Mouse (Mus musculus) 3134 (cell line): Measurements from ENCODE around the gene Nupl2.

Experiments used
- DNase-seq: peaks from one replicate; pipeline ENCODE4 v3.0.0-alpha.2; 2011; ENCODE audit warnings: low spot score; ENCODE audit not compliant: insufficient read length; ENCODE audit errors: extremely low read depth

Nupl2 gene

DNA sequence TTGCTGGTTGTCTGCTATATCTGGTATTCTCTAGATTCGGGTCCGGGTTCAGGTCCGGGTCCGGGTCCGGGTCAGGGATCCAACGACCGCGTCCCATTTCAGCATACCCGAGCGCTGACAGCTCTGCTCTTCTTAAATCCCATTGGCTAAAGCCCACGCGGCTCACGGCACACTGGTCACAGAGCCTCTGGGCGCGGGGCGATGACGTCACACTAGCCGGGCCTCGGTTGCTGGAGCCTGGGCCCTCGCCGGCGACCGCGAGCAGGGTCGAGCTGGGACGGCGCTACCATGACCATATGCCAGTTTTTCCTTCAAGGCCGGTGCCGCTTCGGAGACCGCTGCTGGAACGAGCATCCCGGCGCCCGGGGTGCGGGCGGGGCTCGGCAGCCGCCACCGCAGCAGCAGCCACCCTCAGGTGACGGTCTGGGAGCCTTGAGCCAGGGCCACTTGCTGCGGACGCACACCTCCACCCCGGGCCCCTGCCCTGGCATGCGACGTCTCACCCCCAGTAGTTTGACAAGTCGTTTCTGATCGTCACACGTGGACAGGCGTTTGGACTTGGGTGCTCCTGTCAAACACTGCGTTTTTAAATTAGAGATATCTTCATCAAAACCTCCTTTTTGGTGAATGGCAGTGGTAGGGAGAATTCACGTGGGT lies at the start of gene Nupl2:
Gene Nupl2, plus strand, starts transcription at position 175 of the 657 bp plus-strand sequence.
- peak; percentile 94 for DNase-seq

DNA sequence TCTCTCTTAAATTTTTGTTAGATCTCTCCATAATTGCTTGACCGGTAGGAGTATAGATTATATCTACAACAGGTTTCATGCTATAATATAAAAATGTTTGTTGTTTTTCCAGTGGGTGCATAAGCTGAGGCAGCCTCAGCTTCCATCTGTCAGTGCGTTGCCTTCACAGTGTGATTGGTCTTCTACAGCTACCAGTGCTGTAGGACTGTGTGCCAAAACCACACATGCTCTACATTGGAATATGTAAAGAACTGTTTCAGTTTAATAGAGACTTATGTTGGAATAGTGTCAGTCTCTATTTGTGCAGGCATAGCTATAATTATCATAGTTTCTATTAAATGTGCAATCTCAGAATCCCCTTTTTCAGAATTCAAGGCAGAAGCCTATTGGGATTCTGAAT lies 42.5 kb upstream of the Nupl2 start:
- DNase-seq = no peak

DNA sequence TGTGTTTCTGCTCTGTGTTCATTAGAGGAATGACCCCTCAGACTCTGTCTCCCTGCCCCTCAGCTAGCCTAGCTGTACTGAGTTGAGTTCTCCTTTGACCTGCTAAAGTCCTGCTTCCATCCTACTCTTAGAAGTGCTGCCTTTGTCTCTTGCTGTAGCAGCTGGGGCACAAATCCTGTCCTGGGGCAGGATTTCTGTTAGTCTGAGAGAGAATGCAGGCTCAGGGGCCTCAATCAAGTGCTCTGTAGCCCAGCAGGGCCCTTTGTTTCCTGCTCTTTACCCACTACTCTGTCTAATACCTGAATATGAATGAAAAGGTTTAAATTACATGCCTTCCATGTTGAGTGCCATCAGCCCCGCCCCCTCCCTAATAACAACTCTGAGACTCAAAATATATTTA lies 40.6 kb upstream of the Nupl2 start:
- no peak for DNase-seq

DNA sequence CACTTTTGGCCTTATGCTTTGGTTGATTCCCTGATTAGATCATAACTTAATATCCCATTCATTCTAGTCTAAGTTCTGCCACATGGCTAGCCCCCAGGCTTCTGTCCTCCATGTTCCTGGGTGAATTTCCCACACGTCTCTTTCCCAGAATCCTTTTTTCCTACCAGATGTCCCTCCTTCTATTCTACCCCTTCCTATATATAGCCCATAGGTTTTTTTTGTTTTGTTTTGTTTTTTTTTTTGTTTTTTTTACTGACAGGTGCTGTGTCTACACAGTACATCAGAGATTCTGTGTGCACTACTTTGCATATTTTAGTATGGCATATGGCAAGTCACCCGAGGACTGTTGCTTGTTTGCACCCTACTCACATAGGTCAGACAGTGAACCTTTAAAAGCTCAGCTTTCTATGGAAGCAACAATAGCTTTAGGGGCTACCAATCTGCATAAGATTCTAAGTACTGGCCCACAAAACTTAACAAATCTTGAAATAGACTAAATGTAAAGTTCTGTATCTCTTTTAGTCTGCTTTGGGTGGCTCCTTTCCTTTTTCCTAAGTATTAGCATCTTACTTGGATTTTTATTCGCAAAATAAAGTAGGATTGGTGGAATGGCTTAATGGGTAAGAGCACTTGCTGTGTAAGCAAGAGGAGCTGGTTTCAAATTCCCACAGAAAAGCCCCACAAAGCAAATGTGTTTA lies 40.0 kb upstream of the Nupl2 start:
- DNase-seq = no peak

DNA sequence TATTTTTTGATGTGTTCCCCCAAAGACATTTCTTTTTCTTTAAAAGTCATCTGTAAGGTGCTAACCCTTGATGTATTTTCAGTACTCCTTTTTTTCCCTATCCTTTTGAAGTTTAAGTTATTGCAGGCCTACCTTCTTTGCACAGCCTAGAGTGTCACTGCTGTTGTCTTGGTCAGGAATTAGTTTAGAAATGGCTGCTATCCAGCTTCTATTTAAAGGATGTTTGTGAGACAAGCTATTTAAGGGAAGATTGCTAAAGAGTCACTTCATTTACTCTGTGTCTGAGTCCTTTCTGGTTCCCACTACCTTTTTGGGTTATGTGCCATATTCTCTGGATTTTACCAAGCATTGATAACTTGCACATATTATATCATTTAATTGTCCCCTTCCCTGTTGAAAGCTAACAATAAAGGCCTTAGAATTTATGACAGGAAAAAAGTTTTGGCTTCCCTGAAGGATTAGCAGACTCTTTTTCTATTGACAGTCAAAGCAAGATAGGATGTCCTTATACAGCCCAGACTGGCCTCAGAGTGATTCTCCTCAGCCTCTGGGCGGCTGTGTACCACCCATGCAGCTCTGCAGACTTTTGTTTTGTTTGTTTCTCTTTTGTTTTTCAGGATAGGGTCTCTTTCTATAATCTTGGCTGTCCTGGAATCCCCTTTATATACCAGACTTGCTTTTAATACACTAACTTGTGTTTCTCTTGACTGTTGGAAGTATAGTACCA lies 38.7 kb upstream of the Nupl2 start:
- DNase-seq = no peak

DNA sequence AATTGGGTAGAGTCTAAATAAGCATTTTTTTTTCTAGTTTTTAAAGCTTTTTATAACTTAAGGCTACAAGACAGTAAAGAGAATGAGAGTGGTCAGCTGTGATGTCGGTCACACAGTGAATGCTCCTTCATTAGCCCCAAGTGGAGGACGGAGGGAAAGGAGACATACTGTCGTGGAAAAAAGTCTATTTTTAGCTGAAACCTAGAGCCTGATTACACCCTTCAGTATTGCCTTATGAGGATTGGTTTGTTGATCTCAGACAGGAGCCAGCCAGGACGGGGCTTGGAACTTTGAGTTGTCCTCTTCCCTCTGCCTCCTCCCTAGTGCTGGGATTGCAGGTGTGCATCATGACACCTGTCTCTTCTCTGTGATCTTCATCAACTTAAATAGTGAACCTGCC lies 37.8 kb upstream of the Nupl2 start:
- DNase-seq = no peak

DNA sequence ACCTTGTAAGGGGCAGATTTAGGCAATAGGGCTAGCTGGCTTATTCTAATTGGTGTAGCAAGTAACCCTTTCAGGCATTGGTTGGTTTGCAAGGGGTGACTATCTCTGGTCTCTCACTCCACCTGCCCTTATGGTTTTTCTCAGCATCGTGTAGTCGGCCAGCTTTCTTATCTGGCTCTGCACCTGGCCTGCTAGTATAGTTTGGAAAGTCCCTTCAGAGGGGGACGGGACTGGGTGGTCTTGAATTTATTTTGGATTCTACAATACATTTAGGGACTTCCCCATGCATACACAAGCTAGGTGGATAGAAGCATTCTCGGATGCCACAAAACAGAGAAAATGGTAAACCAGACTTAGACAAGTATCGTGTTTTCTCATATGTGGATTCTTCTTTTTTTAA lies 17.8 kb upstream of the Nupl2 start:
- DNase-seq = no peak

DNA sequence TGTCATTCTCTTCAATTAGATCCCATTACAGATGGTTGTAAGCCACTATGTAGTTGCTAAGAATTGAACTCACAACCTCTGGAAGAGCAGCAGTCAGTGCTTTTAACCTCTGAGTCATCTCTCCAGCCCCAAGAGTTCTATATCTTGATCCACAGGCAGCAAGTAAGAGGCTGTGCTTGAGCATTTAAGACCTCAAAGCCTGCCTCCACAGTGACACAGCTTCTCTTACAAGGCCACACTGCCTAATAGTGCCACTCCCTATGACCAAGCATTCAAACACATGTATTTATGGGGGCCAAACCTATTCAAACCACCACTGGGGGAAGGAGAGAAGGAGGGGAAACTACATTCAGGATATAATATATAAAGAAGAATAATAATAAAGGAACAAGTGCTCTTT lies 12.6 kb upstream of the Nupl2 start:
- DNase-seq = no peak

DNA sequence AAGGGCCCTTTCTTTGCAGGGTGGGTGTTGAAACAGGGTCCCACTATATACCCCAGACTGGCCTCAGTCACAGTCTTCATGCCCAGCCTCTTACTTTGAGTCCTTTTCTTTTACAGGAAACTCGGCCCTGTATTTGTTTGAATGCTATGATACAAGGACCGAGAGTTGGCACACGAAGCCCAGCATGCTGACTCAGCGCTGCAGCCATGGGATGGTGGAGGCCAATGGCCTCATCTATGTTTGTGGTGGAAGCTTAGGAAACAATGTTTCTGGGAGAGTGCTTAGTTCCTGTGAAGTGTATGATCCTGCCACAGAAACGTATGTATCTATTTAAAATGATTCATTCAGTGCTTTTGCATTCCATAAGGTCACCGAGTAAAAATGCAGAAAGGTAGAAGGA lies 8.0 kb upstream of the Nupl2 start:
- DNase-seq = no peak

DNA sequence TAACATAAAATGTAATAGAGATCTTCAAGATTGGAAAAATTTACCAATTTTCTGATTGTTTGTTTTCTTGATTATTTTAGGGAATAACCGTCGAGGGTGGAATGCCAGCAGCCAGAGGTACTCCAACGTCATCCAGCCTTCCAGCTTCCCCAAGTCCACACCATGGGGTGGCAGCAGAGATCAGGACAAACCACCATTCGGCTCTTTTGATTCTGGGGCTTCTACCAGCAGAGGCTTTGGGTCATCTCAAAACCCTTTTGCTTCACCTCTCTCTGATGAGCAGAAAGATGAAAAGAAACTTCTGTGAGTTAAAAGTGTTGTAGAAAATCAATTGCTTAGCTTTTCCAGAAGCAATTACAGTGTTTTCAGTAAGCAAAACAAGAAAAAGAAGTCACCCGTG lies 2.5 kb downstream of the Nupl2 start:
- no peak for DNase-seq

DNA sequence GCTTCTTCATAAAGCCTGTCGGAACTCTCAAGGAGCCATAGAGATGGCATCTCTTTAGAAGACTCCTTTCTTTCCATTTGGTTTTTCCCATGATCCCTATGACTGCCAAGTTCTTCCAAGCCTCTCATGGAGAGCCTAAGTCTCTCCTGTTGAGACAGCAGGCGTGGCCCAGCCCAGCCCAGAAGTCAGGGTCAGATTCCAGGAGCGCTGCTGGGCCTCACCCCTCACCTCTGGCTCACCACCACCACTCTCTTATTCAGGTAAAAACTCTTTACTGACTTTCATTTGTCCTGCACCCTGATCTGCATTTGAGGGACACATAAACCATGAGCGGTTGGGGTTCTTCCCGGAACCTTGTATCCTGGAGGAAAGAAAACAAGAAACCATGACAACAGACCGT lies 5.1 kb downstream of the Nupl2 start:
- no peak for DNase-seq

DNA sequence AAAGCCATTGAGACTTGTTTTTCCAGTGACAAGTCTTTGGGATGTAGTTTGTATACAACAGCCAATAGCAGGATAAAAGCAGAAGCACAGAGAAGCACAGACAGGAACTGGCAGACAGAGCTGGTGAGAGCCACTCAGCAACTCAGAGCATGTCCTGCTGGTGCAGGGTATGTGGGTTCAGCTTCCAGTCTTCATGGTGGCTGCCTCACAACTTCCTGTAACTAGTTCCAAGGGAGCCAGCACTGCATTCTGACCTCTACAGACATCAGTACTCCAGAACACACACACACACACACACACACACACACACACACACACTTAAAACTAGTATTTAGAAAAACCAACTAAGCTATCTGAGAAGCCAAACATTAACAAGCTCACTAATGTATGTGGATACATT lies 7.3 kb downstream of the Nupl2 start:
- DNase-seq = no peak

DNA sequence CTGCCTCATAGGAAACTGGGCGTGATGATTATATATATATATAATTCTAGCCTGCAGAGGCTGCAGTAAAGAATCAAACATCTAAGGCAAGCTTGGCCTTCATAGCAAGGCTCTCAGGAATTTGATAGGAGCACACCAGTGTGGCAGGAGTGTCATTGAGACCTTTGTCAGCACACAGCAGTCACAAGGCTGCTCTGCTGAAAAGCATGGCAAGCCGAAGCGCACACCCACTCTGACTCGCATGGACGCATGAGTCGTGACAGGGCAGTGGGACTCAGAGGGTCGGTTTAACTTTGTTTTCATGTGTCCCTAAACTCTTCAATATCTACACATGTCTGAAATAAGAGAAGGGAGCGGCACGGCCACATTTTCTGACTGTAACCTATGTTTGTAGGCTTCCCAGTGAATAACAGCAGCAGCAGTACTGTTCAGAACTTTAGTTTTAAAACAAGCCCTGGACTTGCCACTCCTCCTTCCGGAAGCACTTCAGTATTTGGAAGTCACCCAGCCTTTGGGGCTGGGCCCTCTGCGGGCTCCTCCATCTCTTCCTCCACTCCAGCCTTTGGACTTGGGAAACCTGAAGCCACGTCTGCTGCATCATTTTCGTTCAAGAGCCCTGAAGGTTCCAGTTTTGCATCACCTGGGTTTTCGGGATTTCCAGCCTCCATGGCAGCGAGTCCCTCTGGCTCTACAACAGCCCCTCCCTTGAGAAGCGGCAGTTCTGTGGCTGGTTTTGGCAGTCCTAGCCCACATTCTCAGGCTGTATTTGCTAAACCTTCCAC lies 16.9 kb downstream of the Nupl2 start:
- DNase-seq = no peak

DNA sequence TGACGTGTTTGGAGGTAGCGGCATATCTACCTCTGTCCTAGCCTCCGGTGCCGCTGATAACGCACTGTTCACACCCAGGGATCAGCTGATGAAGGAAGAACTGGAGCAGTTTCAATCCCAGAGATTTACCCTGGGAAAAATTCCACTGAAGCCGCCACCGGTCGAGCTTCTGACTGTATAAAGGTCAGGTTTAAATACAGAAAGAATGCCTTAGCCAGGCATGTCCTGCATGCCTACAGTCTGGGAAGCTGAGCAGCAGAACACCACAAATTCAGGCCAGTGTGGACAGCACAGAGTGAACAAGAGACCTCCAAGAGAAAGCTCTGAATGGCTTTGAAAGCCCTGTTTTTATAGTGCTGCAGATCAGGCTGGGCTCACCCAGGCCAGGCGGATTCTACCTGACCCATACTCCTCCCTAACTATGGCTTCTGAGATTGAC lies 17.6 kb downstream of the Nupl2 start:
- no peak for DNase-seq

DNA sequence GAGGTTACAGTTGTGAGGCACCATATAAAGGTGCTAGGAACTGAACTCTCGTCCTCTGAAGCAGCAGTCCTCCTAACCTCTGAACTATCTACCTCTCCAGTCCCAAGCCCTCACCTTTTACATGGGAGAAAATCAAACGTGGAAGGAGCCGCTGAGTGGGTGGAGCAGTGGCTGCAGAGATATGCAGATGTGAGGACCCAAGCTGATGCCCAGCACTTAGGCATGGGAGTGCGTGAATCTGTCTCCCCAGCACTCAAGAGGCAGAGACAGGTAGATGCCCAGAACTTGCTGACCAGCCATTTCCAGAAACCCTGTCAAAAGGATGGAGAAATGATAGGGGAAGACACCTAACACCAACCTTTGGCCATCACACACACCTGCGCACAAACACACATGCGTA lies 18.3 kb downstream of the Nupl2 start:
- DNase-seq = no peak

DNA sequence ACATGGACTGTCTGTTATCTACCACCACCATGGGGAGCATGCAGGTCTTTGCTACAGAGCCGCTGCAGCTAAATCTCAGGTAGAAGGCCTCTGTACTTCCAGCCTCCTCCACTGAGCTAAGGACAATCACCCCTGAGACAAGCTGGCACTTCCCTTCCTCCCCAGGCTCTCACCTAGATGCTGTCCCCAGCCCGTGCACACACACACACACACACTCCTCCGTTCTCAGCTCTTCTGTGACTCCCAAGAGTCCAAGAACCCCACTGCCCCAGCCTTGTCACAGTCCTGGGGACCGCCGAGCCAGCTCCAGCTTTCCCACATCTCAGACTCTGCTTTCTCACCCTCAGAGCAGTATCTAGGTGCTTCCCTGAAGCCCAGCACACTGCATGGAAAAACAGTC lies 19.2 kb downstream of the Nupl2 start:
- no peak for DNase-seq

DNA sequence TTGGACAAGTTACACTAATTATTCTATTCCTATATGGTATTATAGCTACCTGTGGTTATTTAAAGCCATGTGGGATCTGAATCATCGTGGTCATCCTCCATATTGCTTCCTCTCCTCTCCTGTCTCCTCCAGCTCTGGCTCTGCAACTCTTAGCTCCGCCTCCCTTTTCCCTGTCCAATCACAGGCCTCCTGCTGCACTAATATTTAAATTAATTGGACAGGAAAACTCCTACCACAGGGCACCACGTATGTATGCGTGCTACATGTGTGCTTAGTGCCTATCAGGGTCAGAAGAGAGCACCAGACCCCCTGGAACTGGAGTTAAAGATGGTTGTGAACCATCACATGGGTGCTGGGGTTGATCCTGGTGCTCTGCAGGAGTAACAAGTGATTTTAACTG lies 23.7 kb downstream of the Nupl2 start:
- no peak for DNase-seq

DNA sequence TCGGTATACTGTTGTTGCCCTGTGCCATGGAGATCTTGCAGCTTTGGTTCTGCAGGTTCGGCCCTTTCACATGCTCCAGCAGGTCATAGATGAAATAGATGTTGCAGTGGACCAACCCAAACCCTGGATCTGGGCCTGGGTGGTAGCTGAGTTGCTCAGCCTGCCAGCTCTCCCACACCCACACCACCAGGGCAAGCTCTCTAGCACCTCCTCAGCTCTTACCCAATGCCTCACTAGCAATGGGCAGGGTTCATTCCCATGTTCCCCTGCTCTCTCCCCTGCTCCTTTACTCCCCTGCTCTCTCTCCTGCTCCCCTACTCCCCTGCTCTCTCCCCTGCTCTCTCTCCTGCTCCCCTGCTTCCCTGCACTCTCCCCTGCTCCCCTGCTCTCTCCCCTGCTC lies 27.1 kb downstream of the Nupl2 start:
- no peak for DNase-seq

DNA sequence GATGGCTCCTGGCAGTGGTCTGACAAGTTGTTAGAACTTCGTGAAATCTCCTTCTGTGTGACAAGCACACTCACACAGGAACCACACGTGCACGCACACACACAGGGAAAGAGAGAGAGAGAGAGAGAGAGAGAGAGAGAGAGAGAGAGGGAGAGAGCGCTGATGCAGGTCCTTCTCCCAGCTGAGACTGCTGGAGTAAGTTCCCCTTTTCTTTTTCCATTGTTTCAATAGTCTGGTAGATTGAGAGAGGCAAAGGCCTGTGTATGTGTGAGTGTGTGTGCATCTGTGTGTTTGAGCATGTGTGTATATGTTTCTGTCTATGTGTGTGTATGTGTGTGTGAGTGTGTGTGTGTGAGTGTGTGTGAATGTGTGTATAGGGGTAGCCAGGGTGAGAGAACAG lies 36.2 kb downstream of the Nupl2 start:
- no peak for DNase-seq

DNA sequence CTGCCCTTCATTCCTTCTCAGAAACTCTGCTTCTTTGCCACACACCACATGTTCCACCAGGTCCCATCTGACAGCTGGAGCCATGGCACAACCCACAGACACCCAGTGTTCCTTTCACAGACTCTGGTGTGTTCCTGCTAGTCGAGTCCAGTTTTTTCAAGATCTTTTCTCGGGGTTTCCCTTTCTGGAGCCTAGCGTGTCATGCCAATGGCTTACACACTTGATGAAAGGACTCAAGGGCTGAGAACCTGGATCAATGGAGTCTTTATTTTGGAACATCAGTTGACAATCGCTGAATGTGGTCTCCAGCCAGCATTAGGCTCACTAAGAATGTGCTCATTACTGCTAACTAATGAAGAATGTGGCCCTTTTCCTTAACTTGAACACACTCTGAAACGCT lies 37.7 kb downstream of the Nupl2 start:
- DNase-seq = no peak

DNA sequence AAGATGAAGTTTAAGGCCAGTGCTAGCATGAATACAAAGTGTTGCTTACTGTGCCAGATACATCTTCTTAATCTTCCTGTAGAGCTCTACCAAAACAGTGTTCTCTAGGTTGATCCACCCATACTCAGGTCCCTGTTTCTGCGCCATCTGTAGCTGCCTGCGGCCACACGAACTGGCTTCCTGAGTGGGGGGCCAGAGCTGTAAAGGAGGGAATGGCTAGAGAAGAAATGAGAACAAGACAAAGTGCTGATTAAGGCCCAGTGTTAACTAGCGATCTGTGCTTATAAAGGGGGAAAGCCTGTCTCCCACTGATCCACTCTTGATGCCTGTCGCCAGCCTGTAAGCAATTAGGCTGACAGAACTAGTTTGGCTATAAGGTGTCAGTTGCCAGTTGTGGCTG lies 38.5 kb downstream of the Nupl2 start:
- no peak for DNase-seq
